Mouse (Mus musculus): Measurements from ENCODE around the gene Epb41l2. TPM values are rescaled to one million over a fixed set of nuclear protein-coding genes. Genes with fewer than 3 reads are reported as not detected.

Epb41l2 gene
- polyA plus RNA-seq, 1 experiment, result 121 TPM

DNA sequence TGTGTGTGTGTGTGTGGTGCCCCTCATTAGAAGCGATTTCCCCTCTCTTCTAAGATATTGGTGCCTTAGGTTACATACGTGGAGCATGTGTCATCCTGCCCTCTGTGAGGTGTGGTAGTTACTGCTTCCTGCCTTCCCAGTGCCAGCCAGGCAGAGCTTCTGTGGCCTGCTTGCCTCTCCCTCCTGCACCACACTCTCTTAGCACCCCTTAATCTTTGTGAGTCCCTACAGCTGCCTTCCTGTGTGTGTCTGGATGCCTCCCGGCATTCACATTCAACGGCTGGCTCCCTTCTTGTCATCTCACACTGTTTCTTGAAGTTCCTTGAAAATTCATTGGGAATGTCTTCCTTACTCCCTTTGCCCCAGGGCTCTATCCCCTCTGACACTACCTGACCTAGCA lies 67.2 kb downstream of the Epb41l2 start:
- H3K4me3 ChIP-seq (ENCODE audit: insufficient read depth, low read length), result no peak overlapping the region
- TF ChIP-seq POLR2A (IDR thresholded peaks at IDR 0.05; ENCODE audit: extremely low read depth, insufficient read depth, low read length), result no peak
- no peak for TF ChIP-seq CTCF (IDR thresholded peaks at IDR 0.05; ENCODE audit: extremely low read depth, insufficient read depth, low read length)
- peaks cover 2% of the 10 kb centered on the region; the same call in 1 of the 2 replicates for H3K4me1 ChIP-seq (ENCODE audit: control insufficient read depth, insufficient read depth, low read length)
- H3K27ac ChIP-seq (ENCODE audit: insufficient read depth, low read length), result no peak overlapping the region

DNA sequence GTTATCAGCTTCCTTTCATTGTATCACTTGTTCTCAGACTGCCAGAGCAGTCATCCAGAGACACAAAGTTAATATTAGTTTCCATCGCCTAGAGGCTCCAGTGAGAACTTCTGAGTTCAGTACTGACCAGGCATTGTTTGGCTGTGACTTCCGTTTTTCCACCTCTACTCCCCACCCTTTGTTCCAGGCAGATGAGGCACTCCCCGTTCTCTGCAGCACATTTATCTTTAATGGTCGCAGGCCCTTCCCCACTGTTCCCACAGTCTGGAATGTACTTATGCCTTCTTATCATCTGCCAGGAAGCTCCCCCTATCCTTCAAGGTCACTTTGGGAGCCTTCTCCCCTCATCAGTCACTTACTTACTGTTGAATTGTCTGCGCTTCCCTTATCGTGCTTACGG lies 67.9 kb downstream of the Epb41l2 start:
- peak overlapping the region; percentile 13; the same call in 1 of the 2 replicates for H3K27ac ChIP-seq (ENCODE audit: insufficient read depth, low read length)
- peaks cover 2% of the 10 kb centered on the region; the same call in 1 of the 2 replicates for H3K4me1 ChIP-seq (ENCODE audit: control insufficient read depth, insufficient read depth, low read length)
- TF ChIP-seq POLR2A (IDR thresholded peaks at IDR 0.05; ENCODE audit: extremely low read depth, insufficient read depth, low read length) (no peak), CTCF (IDR thresholded peaks at IDR 0.05; ENCODE audit: extremely low read depth, insufficient read depth, low read length) (no peak)
- H3K4me3 ChIP-seq (ENCODE audit: insufficient read depth, low read length), result no peak overlapping the region

DNA sequence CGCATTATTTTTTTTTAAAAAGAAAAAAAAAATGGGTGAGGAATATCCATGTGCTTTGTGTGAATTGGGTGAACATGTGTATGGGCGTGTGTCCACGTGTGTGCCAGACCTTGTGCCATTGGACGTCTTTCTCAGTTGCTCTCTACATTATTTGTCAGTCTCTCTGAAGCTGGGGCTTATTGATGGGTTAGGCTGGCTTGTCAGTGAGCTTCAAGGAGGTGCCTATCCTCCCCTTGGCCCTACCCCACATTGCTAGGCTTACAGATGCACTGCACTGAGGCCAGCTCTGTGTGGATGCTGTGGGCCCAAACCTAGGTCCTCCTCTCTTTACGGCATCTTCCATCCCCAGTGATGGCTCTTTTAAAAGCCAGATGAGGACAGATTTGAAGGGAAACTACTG lies 69.1 kb downstream of the Epb41l2 start:
- Histone ChIP-seq H3K4me3 (ENCODE audit: insufficient read depth, low read length) (no peak overlapping the region), H3K4me1 (ENCODE audit: control insufficient read depth, insufficient read depth, low read length) (peaks cover 3% of the 10 kb centered on the region; the same call in 1 of the 2 replicates), H3K27ac (ENCODE audit: insufficient read depth, low read length) (no peak overlapping the region)
- TF ChIP-seq POLR2A (IDR thresholded peaks at IDR 0.05; ENCODE audit: extremely low read depth, insufficient read depth, low read length) (no peak), CTCF (IDR thresholded peaks at IDR 0.05; ENCODE audit: extremely low read depth, insufficient read depth, low read length) (no peak)

DNA sequence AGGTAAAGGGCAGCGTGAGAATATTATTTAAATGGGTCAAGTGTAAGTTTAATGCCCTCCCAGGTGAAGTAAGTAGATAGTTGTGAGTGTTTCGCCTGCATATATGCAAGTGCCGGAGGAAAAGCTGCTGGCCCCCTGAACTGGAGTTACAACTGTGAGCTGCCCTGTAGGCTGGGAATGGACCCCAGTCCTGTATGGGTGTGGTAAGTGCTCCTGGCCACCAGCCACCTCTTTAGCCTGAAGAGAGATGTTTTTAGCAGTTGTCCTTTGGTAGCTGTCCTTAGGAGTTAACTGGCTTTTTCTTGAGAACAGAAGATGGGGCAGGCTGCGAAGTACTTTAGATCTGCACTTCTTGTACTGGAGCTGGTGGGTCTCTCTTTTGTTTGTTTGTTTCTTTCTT lies 69.7 kb downstream of the Epb41l2 start:
- TF ChIP-seq CTCF (IDR thresholded peaks at IDR 0.05; ENCODE audit: extremely low read depth, insufficient read depth, low read length) (no peak), POLR2A (IDR thresholded peaks at IDR 0.05; ENCODE audit: extremely low read depth, insufficient read depth, low read length) (no peak)
- Histone ChIP-seq H3K27ac (ENCODE audit: insufficient read depth, low read length) (no peak overlapping the region), H3K4me1 (ENCODE audit: control insufficient read depth, insufficient read depth, low read length) (peaks cover 3% of the 10 kb centered on the region; the same call in 1 of the 2 replicates), H3K4me3 (ENCODE audit: insufficient read depth, low read length) (no peak overlapping the region)

DNA sequence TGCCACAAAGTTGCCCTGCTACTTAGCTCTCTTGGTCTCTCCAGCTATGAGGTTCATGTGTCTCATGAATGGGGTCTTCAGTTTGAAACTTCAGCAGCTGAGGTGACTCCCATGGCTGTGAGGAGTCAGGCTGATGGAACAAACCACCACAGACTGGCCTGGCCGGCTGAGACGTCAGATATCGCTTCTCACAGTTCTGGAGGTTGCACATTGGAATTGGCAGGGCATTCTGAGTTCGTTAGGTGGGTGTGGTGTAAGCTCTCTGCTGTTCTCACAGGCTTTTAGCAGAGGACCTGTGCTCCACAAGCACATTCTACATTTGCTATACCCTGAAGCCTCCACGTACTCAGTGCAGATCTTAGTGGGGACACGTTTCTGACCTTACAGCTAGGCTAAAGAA lies 71.3 kb downstream of the Epb41l2 start:
- peaks cover 3% of the 10 kb centered on the region; the same call in 1 of the 2 replicates for H3K4me1 ChIP-seq (ENCODE audit: control insufficient read depth, insufficient read depth, low read length)
- H3K27ac ChIP-seq (ENCODE audit: insufficient read depth, low read length), result no peak overlapping the region
- H3K4me3 ChIP-seq (ENCODE audit: insufficient read depth, low read length), result no peak overlapping the region
- no peak for TF ChIP-seq POLR2A (IDR thresholded peaks at IDR 0.05; ENCODE audit: extremely low read depth, insufficient read depth, low read length)
- no peak for TF ChIP-seq CTCF (IDR thresholded peaks at IDR 0.05; ENCODE audit: extremely low read depth, insufficient read depth, low read length)

DNA sequence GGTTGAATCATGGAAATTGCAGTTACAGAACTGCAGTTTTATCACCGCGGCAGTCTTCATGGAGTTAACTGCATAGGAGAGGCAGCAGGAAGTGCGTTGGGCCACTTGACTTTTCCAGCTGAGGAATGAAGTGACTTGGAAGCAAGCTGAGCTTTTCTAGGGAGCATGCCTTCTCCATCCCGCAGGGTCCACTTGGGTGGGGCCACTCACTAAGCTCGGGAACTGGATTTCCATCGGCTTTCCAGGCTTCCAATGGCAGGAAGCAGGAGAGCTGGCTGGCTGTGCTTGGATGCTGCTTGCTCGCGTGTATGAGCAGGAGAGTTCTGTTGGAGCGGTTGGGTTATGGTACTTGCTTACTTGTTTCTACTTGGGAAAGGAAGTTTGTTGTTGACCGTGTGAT lies 72.8 kb downstream of the Epb41l2 start:
- Histone ChIP-seq H3K4me3 (ENCODE audit: insufficient read depth, low read length) (no peak overlapping the region), H3K4me1 (ENCODE audit: control insufficient read depth, insufficient read depth, low read length) (peaks cover 1% of the 10 kb centered on the region; the same call in 1 of the 2 replicates), H3K27ac (ENCODE audit: insufficient read depth, low read length) (peak overlapping the region; percentile 29; the same call in 1 of the 2 replicates)
- TF ChIP-seq POLR2A (IDR thresholded peaks at IDR 0.05; ENCODE audit: extremely low read depth, insufficient read depth, low read length), result no peak
- no peak for TF ChIP-seq CTCF (IDR thresholded peaks at IDR 0.05; ENCODE audit: extremely low read depth, insufficient read depth, low read length)

DNA sequence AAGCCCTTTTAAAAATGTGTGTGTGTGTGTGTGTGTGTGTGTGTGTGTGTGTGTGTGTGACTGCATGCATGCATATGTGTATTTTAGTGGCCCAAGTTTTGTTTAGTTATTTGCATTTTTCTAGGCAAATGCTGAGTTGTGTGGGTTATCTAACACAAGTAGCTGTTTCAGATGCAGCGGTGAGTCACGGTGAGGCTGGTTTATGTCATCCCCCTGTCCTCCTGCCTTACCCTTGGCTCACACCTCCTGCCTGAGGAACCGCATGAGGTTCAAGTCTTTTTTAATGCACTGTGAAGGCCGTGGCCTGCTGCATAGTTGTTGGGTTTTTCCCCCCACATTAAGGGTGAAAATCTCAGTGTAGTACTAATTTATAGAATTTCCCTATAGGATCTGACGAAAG lies 73.3 kb downstream of the Epb41l2 start:
- Histone ChIP-seq H3K27ac (ENCODE audit: insufficient read depth, low read length) (peak overlapping the region; percentile 35; the same call in 1 of the 2 replicates), H3K4me3 (ENCODE audit: insufficient read depth, low read length) (no peak overlapping the region), H3K4me1 (ENCODE audit: control insufficient read depth, insufficient read depth, low read length) (peaks cover 1% of the 10 kb centered on the region; the same call in 1 of the 2 replicates)
- no peak for TF ChIP-seq POLR2A (IDR thresholded peaks at IDR 0.05; ENCODE audit: extremely low read depth, insufficient read depth, low read length)

DNA sequence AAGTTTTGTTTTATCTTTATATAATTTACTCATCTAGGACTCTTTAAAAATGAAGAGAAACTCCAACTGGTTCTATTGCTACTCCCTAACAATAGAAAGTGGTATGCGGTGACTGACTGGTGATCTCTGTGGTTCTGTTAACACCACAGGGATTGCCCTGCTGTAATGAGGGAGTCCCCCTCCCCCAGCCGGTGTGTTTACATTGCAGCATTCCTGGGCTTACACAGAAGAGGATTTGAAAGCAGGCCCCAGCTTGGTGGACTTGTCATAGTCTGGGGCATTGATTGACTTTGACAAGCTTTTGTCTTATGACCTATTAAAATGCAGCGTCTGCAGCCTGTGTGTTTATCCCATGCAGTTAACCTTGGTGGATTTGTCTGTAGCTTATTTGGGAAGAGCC lies 73.9 kb downstream of the Epb41l2 start:
- Histone ChIP-seq H3K4me3 (ENCODE audit: insufficient read depth, low read length) (no peak overlapping the region), H3K27ac (ENCODE audit: insufficient read depth, low read length) (no peak overlapping the region), H3K4me1 (ENCODE audit: control insufficient read depth, insufficient read depth, low read length) (peaks cover 1% of the 10 kb centered on the region; the same call in 1 of the 2 replicates)
- TF ChIP-seq CTCF (IDR thresholded peaks at IDR 0.05; ENCODE audit: extremely low read depth, insufficient read depth, low read length), result no peak
- TF ChIP-seq POLR2A (IDR thresholded peaks at IDR 0.05; ENCODE audit: extremely low read depth, insufficient read depth, low read length), result no peak

DNA sequence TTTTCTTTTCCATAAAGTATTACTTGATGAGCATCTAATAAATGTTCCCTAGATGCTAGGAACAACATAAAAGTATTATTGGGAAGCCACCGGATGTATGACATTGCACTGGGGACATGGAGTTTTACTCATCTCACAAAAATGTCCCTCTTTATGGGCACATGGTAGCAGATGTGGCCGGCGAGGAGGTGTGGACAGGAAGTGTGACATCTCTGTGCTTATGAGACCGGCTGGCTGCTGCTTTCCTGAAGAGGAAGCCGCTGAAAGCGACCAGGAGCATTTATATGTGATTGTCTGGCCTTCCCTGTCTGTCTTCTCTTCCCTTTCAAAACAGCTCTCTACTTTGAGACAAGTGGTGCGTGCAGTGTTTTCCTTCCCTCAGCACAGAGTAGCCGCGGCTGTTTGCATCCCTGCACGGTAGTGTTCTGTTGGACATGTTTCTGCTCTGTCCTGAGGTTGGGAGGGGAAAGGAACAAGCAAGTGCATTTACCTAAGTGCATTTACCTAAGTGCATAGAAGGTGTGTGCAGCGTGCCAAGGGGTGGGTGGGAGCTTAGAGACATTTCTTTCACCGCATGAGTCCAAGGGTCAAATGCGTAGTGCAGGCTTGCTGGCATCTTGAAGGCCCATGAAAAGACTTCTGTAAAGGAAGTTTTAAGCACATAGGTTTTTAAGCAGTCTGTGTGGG lies 74.9 kb downstream of the Epb41l2 start:
- peaks cover 1% of the 10 kb centered on the region; the same call in 1 of the 2 replicates for H3K4me1 ChIP-seq (ENCODE audit: control insufficient read depth, insufficient read depth, low read length)
- no peak overlapping the region for H3K27ac ChIP-seq (ENCODE audit: insufficient read depth, low read length)
- H3K4me3 ChIP-seq (ENCODE audit: insufficient read depth, low read length), result no peak overlapping the region
- TF ChIP-seq CTCF (IDR thresholded peaks at IDR 0.05; ENCODE audit: extremely low read depth, insufficient read depth, low read length) (no peak), POLR2A (IDR thresholded peaks at IDR 0.05; ENCODE audit: extremely low read depth, insufficient read depth, low read length) (no peak)

DNA sequence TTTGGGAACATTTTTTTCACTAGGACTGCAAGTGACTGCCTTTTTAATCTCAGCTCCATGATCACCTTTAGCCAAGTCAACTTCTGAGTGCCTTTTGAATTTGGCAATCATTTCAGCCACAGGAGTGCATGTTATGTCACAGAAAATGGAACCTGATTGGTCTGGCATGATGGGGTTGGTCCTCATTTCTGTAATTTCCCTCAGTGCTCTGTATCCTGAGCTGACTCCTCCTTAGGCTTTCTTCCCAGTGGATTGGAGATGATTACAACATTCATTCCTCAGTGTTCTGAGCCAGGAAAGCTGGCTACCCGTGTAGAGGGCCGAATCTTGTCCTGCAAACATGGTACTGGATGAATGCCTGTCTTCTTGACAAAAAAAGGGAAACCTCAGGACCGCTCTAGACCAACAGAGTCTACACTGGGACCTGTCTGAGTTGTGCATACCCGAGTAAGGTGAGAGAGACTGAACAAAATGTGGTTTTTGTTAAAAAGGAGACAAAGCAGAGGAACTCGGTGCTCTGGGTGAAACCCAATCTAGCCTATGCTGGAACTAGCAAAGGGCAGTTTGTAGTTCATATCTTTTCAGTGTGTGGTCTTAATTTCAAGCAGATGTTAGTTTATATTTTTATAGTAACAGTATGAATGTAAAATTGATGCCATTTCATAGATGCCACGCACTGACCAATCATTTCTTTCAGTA lies 77.3 kb downstream of the Epb41l2 start:
- TF ChIP-seq POLR2A (IDR thresholded peaks at IDR 0.05; ENCODE audit: extremely low read depth, insufficient read depth, low read length), result no peak
- TF ChIP-seq CTCF (IDR thresholded peaks at IDR 0.05; ENCODE audit: extremely low read depth, insufficient read depth, low read length), result no peak
- Histone ChIP-seq H3K4me3 (ENCODE audit: insufficient read depth, low read length) (no peak overlapping the region), H3K4me1 (ENCODE audit: control insufficient read depth, insufficient read depth, low read length) (peaks cover 1% of the 10 kb centered on the region; the same call in 1 of the 2 replicates), H3K27ac (ENCODE audit: insufficient read depth, low read length) (no peak overlapping the region)
